Mouse (Mus musculus): ENCODE measurements around the gene Mtus2.
A peak's percentile ranks its signal among the peaks of the same experiment; 100 is the strongest.

The Mtus2 gene

GRCm38 (mm10) chr5:148181308-148181630, 224.1 kb downstream of the Mtus2 start:
- DNase-seq (ENCODE audit: low spot score in 2 of 2) = no peak

- DNase-seq (ENCODE audit: low spot score in 2 of 2) = no peak
Observed at GRCm38 (mm10) chr5:148181901-148182300, 224.8 kb downstream of the Mtus2 start.

GRCm38 (mm10) chr5:148185898-148186297, 228.8 kb downstream of the Mtus2 start:
- DNase-seq (ENCODE audit: low spot score in 2 of 2) = no peak

- no peak for DNase-seq (ENCODE audit: low spot score in 2 of 2)
Observed at GRCm38 (mm10) chr5:148191416-148191815, 234.3 kb downstream of the Mtus2 start.

- DNase-seq (ENCODE audit: low spot score in 2 of 2) = no peak
Observed at GRCm38 (mm10) chr5:148211831-148212230, 254.7 kb downstream of the Mtus2 start.

GRCm38 (mm10) chr5:148216786-148217185, 259.7 kb downstream of the Mtus2 start:
- no peak for DNase-seq (ENCODE audit: low spot score in 2 of 2)

GRCm38 (mm10) chr5:148222898-148223297, 265.8 kb downstream of the Mtus2 start:
- DNase-seq (ENCODE audit: low spot score in 2 of 2) = no peak

- no peak for DNase-seq (ENCODE audit: low spot score in 2 of 2)
Observed at GRCm38 (mm10) chr5:148224004-148224403, 266.9 kb downstream of the Mtus2 start.

- DNase-seq (ENCODE audit: low spot score in 2 of 2) = no peak
Observed at GRCm38 (mm10) chr5:148233714-148234113, 276.6 kb downstream of the Mtus2 start.

GRCm38 (mm10) chr5:148236616-148237015, 279.5 kb downstream of the Mtus2 start:
- no peak for DNase-seq (ENCODE audit: low spot score in 2 of 2)

- no peak for DNase-seq (ENCODE audit: low spot score in 2 of 2)
Observed at GRCm38 (mm10) chr5:148239067-148239466, 281.9 kb downstream of the Mtus2 start.

- DNase-seq (ENCODE audit: low spot score in 2 of 2) = no peak
Observed at GRCm38 (mm10) chr5:148239757-148240156, 282.6 kb downstream of the Mtus2 start.

- DNase-seq (ENCODE audit: low spot score in 2 of 2) = peak in 1 of 2 experiments; percentile 25
Observed at GRCm38 (mm10) chr5:148241932-148242331, 284.8 kb downstream of the Mtus2 start.

- no peak for DNase-seq (ENCODE audit: low spot score in 2 of 2)
Observed at GRCm38 (mm10) chr5:148244471-148244870, 287.4 kb downstream of the Mtus2 start.

GRCm38 (mm10) chr5:148245386-148245785, 288.3 kb downstream of the Mtus2 start:
- DNase-seq (ENCODE audit: low spot score in 2 of 2) = no peak

- no peak for DNase-seq (ENCODE audit: low spot score in 2 of 2)
Observed at GRCm38 (mm10) chr5:148248236-148248635, 291.1 kb downstream of the Mtus2 start.

- DNase-seq (ENCODE audit: low spot score in 2 of 2) = no peak
Observed at GRCm38 (mm10) chr5:148251847-148252246, 294.7 kb downstream of the Mtus2 start.

- DNase-seq (ENCODE audit: low spot score in 2 of 2) = no peak
Observed at GRCm38 (mm10) chr5:148262016-148262415, 304.9 kb downstream of the Mtus2 start.

GRCm38 (mm10) chr5:148264819-148265707, 307.9 kb downstream of the Mtus2 start:
- DNase-seq (ENCODE audit: low spot score in 2 of 2) = no peak

- no peak for DNase-seq (ENCODE audit: low spot score in 2 of 2)
Observed at GRCm38 (mm10) chr5:148266841-148267240, 309.7 kb downstream of the Mtus2 start.

GRCm38 (mm10) chr5:148267446-148267845, 310.3 kb downstream of the Mtus2 start:
- no peak for DNase-seq (ENCODE audit: low spot score in 2 of 2)

- DNase-seq (ENCODE audit: low spot score in 2 of 2) = no peak
Observed at GRCm38 (mm10) chr5:148272065-148272464, 314.9 kb downstream of the Mtus2 start.

GRCm38 (mm10) chr5:148272771-148273170, 315.7 kb downstream of the Mtus2 start:
- no peak for DNase-seq (ENCODE audit: low spot score in 2 of 2)

- no peak for DNase-seq (ENCODE audit: low spot score in 2 of 2)
Observed at GRCm38 (mm10) chr5:148278233-148278632, 321.1 kb downstream of the Mtus2 start.

Measured in spleen, postnatal 14 days (tissue).